Mouse (Mus musculus) MEL (cell line): ENCODE data around the gene Hrh1. TPM values are rescaled to one million over a fixed set of nuclear protein-coding genes. Genes with fewer than 3 reads are reported as not detected.

Source experiments
- DNase-seq: peaks from one replicate; pipeline ENCODE4 v3.0.0; 2011; ENCODE audit warnings: low read depth, low spot score
- H3K27ac ChIP-seq: 2 replicates; pipeline ENCODE4 v1.5.1; 2012; ENCODE audit warnings: low read depth, mild to moderate bottlenecking, control low read depth, low read length, moderate library complexity; ENCODE audit not compliant: control insufficient read depth
- H3K27me3 ChIP-seq, 2 experiments: fragments of 150-350 bp in 1 of 2; sonication (generic) in 1 of 2; 2 replicates each; pipeline ENCODE4 v1.6.1; 2012; ENCODE audit warnings: low read length in 2 of 2, mild to moderate bottlenecking in 2 of 2, improper control_type of control experiment in 1 of 2, moderate library complexity in 1 of 2; ENCODE audit not compliant: insufficient read depth in 2 of 2, control insufficient read depth in 1 of 2
- H3K36me3 ChIP-seq, 2 experiments: 2 replicates each; pipeline ENCODE4 v1.6.1; 2012 to 2014; ENCODE audit warnings: low read length in 2 of 2, improper control_type of control experiment in 1 of 2, inconsistent platforms in 1 of 2, mild to moderate bottlenecking in 1 of 2; ENCODE audit not compliant: insufficient read depth in 2 of 2, control insufficient read depth in 1 of 2
- H3K4me1 ChIP-seq, 2 experiments: fragments of 150-350 bp in 1 of 2; sonication (generic) in 1 of 2; 2 replicates each; pipeline ENCODE4 v1.6.1; 2012; ENCODE audit warnings: low read length in 2 of 2, improper control_type of control experiment in 1 of 2, mild to moderate bottlenecking in 1 of 2; ENCODE audit not compliant: insufficient read depth in 2 of 2, control insufficient read depth in 1 of 2
- H3K4me3 ChIP-seq, 2 experiments: fragments of 150-350 bp in 1 of 2; sonication (generic) in 1 of 2; 2 replicates each; pipeline ENCODE4 v1.5.1; 2012; ENCODE audit warnings: low read depth in 2 of 2, low read length in 2 of 2, mild to moderate bottlenecking in 2 of 2, moderate library complexity in 2 of 2, control low read depth in 1 of 2, improper control_type of control experiment in 1 of 2; ENCODE audit not compliant: control insufficient read depth in 1 of 2, insufficient read depth in 1 of 2
- H3K79me2 ChIP-seq: 2 replicates; pipeline ENCODE4 v1.6.1; 2012; ENCODE audit warnings: mild to moderate bottlenecking, low read length, moderate library complexity; ENCODE audit not compliant: control insufficient read depth, poor library complexity, insufficient read depth
- H3K9ac ChIP-seq: 2 replicates; pipeline ENCODE4 v1.6.1; 2012; ENCODE audit warnings: low read depth, mild to moderate bottlenecking, control low read depth, low read length, moderate library complexity; ENCODE audit not compliant: control insufficient read depth, poor library complexity, severe bottlenecking
- H3K9me3 ChIP-seq: fragments of 150-350 bp; sonication (generic); replicated peaks from 2 replicates; pipeline ENCODE4 v1.6.1; 2012; ENCODE audit warnings: mild to moderate bottlenecking, low read length, improper control_type of control experiment, moderate library complexity; ENCODE audit not compliant: insufficient read depth
- E2F4 ChIP-seq: IDR thresholded peaks from 2 replicates; pipeline ENCODE4 v1.6.1; 2011; ENCODE audit warnings: low read depth, low read length, improper control_type of control experiment, borderline replicate concordance
- ELF1 ChIP-seq: IDR thresholded peaks from 2 replicates; pipeline ENCODE4 v1.6.1; 2014; ENCODE audit warnings: low read depth, mild to moderate bottlenecking, inconsistent platforms, low read length, improper control_type of control experiment, moderate library complexity
- EP300 ChIP-seq, 2 experiments: IDR thresholded peaks; 2 replicates each; pipeline ENCODE4 v1.6.1; 2011; ENCODE audit warnings: improper control_type of control experiment in 2 of 2, low read length in 2 of 2, low read depth in 1 of 2, mild to moderate bottlenecking in 1 of 2
- ETS1 ChIP-seq: IDR thresholded peaks from 2 replicates; pipeline ENCODE4 v1.6.1; 2012; ENCODE audit warnings: low read depth, mild to moderate bottlenecking, inconsistent platforms, low read length, improper control_type of control experiment, moderate library complexity
- GABPA ChIP-seq: IDR thresholded peaks from 2 replicates; pipeline ENCODE4 v1.6.1; 2012; ENCODE audit warnings: low read depth, mild to moderate bottlenecking, inconsistent platforms, low read length, improper control_type of control experiment, moderate library complexity
- GATA1 ChIP-seq: IDR thresholded peaks from 2 replicates; pipeline ENCODE4 v1.6.1; 2011; ENCODE audit warnings: low read depth, low read length, improper control_type of control experiment
- HCFC1 ChIP-seq: IDR thresholded peaks from 2 replicates; pipeline ENCODE4 v1.6.1; 2012; ENCODE audit warnings: low read depth, mild to moderate bottlenecking, inconsistent platforms, low read length, improper control_type of control experiment, moderate library complexity
- JUND ChIP-seq: IDR thresholded peaks from 2 replicates; pipeline ENCODE4 v1.6.1; 2011; ENCODE audit warnings: low read depth, mild to moderate bottlenecking, improper control_type of control experiment, low read length
- KAT2A ChIP-seq: conservative IDR thresholded peaks from 2 replicates; pipeline ENCODE4 v1.6.1; 2012; ENCODE audit warnings: low read depth, low read length, improper control_type of control experiment, inconsistent platforms
- MAX ChIP-seq: IDR thresholded peaks from 2 replicates; pipeline ENCODE4 v1.6.1; 2011; ENCODE audit warnings: low read length, improper control_type of control experiment
- MAZ ChIP-seq: IDR thresholded peaks from 2 replicates; pipeline ENCODE4 v1.6.1; 2012; ENCODE audit warnings: low read depth, mild to moderate bottlenecking, inconsistent platforms, low read length, improper control_type of control experiment
- MYB ChIP-seq: IDR thresholded peaks from 2 replicates; pipeline ENCODE4 v1.6.1; 2011; ENCODE audit warnings: mild to moderate bottlenecking, low read depth, low read length, improper control_type of control experiment
- MYC ChIP-seq: IDR thresholded peaks from 2 replicates; pipeline ENCODE4 v1.6.1; 2011; ENCODE audit warnings: low read depth, mild to moderate bottlenecking, low read length, improper control_type of control experiment, moderate library complexity
- NELFE ChIP-seq: IDR thresholded peaks from 2 replicates; pipeline ENCODE4 v1.6.1; 2011; ENCODE audit warnings: low read depth, low read length, improper control_type of control experiment
- NRF1 ChIP-seq: IDR thresholded peaks from 2 replicates; pipeline ENCODE4 v1.6.1; 2014; ENCODE audit warnings: low read depth, mild to moderate bottlenecking, inconsistent platforms, low read length, improper control_type of control experiment, moderate library complexity; ENCODE audit not compliant: poor library complexity, insufficient read depth, severe bottlenecking
- POLR2A ChIP-seq, 2 experiments: IDR thresholded peaks; 2 replicates each; pipeline ENCODE4 v1.6.1; 2011 to 2012; ENCODE audit warnings: low read length in 2 of 2, mild to moderate bottlenecking in 2 of 2, control low read depth in 1 of 2, improper control_type of control experiment in 1 of 2, low read depth in 1 of 2, moderate library complexity in 1 of 2; ENCODE audit not compliant: control insufficient read depth in 1 of 2, insufficient read depth in 1 of 2, poor library complexity in 1 of 2
- RAD21 ChIP-seq: IDR thresholded peaks from 2 replicates; pipeline ENCODE4 v1.6.1; 2011; ENCODE audit warnings: mild to moderate bottlenecking, low read depth, low read length, improper control_type of control experiment
- SIN3A ChIP-seq: IDR thresholded peaks from 2 replicates; pipeline ENCODE4 v1.6.1; 2012; ENCODE audit warnings: low read length, improper control_type of control experiment, inconsistent platforms
- SMC3 ChIP-seq: IDR thresholded peaks from 2 replicates; pipeline ENCODE4 v1.6.1; 2011; ENCODE audit warnings: low read depth, low read length, improper control_type of control experiment
- TAL1 ChIP-seq: IDR thresholded peaks from 2 replicates; pipeline ENCODE4 v1.6.1; 2012; ENCODE audit warnings: mild to moderate bottlenecking, inconsistent platforms, low read length, moderate library complexity, mixed read lengths
- TBP ChIP-seq: IDR thresholded peaks from 2 replicates; pipeline ENCODE4 v1.8.0; 2011; ENCODE audit warnings: low read depth, low read length, improper control_type of control experiment
- UBTF ChIP-seq: IDR thresholded peaks from 2 replicates; pipeline ENCODE4 v1.6.1; 2012; ENCODE audit warnings: low read depth, mild to moderate bottlenecking, inconsistent platforms, low read length, improper control_type of control experiment, moderate library complexity, borderline replicate concordance; ENCODE audit not compliant: insufficient read depth
- USF1 ChIP-seq: IDR thresholded peaks from 2 replicates; pipeline ENCODE4 v1.6.1; 2014; ENCODE audit warnings: low read depth, mild to moderate bottlenecking, inconsistent platforms, low read length, improper control_type of control experiment, moderate library complexity
- USF2 ChIP-seq, 2 experiments: IDR thresholded peaks; 2 replicates each; pipeline ENCODE4 v1.6.1; 2011 to 2012; ENCODE audit warnings: improper control_type of control experiment in 2 of 2, low read length in 2 of 2, borderline replicate concordance in 1 of 2, inconsistent platforms in 1 of 2, low read depth in 1 of 2, mild to moderate bottlenecking in 1 of 2; ENCODE audit not compliant: insufficient read depth in 1 of 2
- ZKSCAN1 ChIP-seq: IDR thresholded peaks from 2 replicates; pipeline ENCODE4 v1.6.1; 2012; ENCODE audit warnings: low read depth, mild to moderate bottlenecking, inconsistent platforms, low read length, improper control_type of control experiment, moderate library complexity
- ZNF384 ChIP-seq: IDR thresholded peaks from 2 replicates; pipeline ENCODE4 v1.6.1; 2012; ENCODE audit warnings: low read depth, mild to moderate bottlenecking, inconsistent platforms, low read length, improper control_type of control experiment
- polyA plus RNA-seq, 2 experiments: library from polyadenylated mRNA; stranded (reverse) in 1 of 2; unstranded in 1 of 2; fragments of >175 nt in 1 of 2; fragments of >200 nt in 1 of 2; gene quantifications; 2 replicates each; pipeline versions ENCODE4 v1.2.1 to v1.2.4; 2012; ENCODE audit warnings: low replicate concordance in 2 of 2, low read depth in 1 of 2; ENCODE audit not compliant: insufficient read length in 2 of 2, insufficient read depth in 1 of 2, missing spikeins in 1 of 2
- total RNA-seq: library from RNA; depleted of rRNA; stranded (reverse); fragments of 300-350 nt; gene quantifications from 2 replicates; pipeline ENCODE4 v1.2.3, GENCODE M21; 2012

Gene Hrh1
- total and polyA plus RNA-seq, 3 experiments: not detected

DNA sequence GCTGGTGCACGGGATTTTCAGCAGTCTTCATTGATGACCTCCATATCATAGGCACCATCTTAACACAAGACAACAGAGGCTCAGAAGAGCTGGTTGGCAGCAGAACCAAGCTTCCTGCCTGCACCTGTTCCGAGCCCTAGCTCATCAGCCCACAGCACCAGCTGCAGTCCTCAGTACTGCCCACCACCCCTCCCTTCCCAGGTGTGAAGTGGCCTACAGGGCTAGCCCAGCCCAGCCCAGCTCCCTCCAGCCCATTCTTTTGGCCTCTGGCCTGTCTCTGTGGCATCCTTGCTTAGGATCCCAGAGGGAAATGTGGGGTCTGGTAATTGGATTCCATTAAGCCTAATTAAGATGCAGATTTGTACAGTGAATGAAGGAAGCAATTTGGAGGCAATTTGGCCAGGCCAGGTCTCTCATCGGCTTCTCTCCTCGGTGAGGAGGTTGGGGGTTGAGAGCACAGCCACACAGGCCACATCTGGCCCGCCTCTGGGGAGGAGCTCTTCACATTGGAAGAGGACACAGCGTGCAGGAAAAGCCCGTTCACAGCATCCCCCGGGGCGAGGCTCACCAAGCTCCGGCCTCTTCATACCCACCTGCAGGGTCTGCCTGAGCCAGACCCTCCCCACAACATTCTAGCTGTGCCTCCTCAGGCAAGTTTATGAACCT is 43.2 kb downstream of the Hrh1 start:
- no peaks in the 10 kb centered on the region; the same call in 1 of the 2 replicates for H3K9me3 ChIP-seq
- no peak overlapping the region for H3K9ac ChIP-seq
- H3K4me3 ChIP-seq: no peak overlapping the region
- no peaks in the 10 kb centered on the region for H3K36me3 ChIP-seq
- no peak overlapping the region for H3K27ac ChIP-seq
- DNase-seq: no peak
- TF ChIP-seq TAL1 (no peak), ZKSCAN1 (no peak), SIN3A (no peak), RAD21 (no peak), HCFC1 (no peak), MYC (no peak), SMC3 (no peak), ZNF384 (no peak), KAT2A (no peak), MYB (no peak), USF1 (no peak), E2F4 (no peak)
- H3K79me2 ChIP-seq: no peaks in the 10 kb centered on the region
- no peaks in the 10 kb centered on the region for H3K27me3 ChIP-seq
- no peaks in the 10 kb centered on the region for H3K4me1 ChIP-seq

DNA sequence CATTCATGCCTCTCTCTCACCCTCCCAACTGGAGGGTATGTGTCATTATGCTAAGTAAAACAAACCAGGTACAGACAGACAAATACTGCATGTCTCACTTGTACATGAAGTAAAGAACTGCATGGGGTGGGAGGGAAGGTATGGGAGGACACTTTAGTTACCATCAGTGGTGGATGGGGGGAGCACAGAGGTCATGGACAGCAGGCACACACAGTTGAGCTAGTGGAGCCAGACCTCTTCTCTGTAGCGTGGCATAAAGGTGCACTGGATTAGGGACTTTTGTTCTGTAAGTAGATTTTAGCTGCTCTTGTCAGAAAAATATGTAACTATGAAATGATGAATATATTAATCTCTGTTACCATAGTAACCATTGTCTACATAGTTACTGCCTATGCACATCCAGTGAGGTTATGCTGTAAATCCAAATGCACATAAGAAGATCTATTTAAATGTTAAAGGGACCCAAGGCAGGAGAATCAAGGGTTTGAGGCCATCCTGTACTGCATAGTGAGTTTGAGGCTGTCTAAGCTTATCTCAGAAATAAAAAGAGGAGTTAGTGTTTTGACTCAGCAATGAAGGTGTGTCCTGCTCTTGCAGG is 46.6 kb downstream of the Hrh1 start:
- no peaks in the 10 kb centered on the region for H3K27me3 ChIP-seq
- H3K9me3 ChIP-seq: no peaks in the 10 kb centered on the region; the same call in 1 of the 2 replicates

More for the DNA sequence above, 46.6 kb downstream of the Hrh1 start:
- H3K4me3 ChIP-seq: no peak overlapping the region
- H3K36me3 ChIP-seq: no peaks in the 10 kb centered on the region
- H3K4me1 ChIP-seq: no peaks in the 10 kb centered on the region
- H3K79me2 ChIP-seq: no peaks in the 10 kb centered on the region
- H3K9ac ChIP-seq: no peak overlapping the region
- DNase-seq: no peak
- no peak overlapping the region for H3K27ac ChIP-seq
- TF ChIP-seq UBTF (no peak), E2F4 (no peak), ETS1 (no peak), MAX (no peak), USF1 (no peak), USF2 (IDR thresholded peaks at IDR 0.05; ENCODE audit: borderline replicate concordance in 1 of 2, insufficient read depth in 1 of 2, low read depth in 1 of 2, low read length in 2 of 2) (no peak), GATA1 (no peak), POLR2A (IDR thresholded peaks at IDR 0.05; ENCODE audit: control insufficient read depth in 1 of 2, insufficient read depth in 1 of 2, low read depth in 1 of 2, low read length in 2 of 2, poor library complexity in 1 of 2) (no peak), NRF1 (no peak), NELFE (no peak), JUND (no peak), MYC (no peak), TBP (no peak), TAL1 (no peak), EP300 (IDR thresholded peaks at IDR 0.05; ENCODE audit: low read depth in 1 of 2, low read length in 2 of 2) (no peak), ELF1 (no peak), ZNF384 (no peak), GABPA (no peak), MAZ (no peak), ZKSCAN1 (no peak)
- TF ChIP-seq, all 39 proteins: peak for 0
